Mouse (Mus musculus) heart, adult 11 months (tissue): ENCODE measurements around the gene Adipor1.
A peak's percentile ranks its signal among the peaks of the same experiment; 100 is the strongest.

Source experiments
- DNase-seq: peaks from one replicate; pipeline ENCODE4 v3.0.0; 2022

The Adipor1 gene

GRCm38 (mm10) chr1:134415168-134415831 lies at the start of gene Adipor1:
Gene Adipor1 (plus strand): TSS chr1:134415378.
- peak; percentile 100 for DNase-seq

- peak; percentile 58 for DNase-seq
Measured at GRCm38 (mm10) chr1:134365491-134365890, 49.7 kb upstream of the Adipor1 start.

- peak; percentile 85 for DNase-seq
Measured at GRCm38 (mm10) chr1:134368777-134369337, 46.3 kb upstream of the Adipor1 start.

- peak; percentile 78 for DNase-seq
Measured at GRCm38 (mm10) chr1:134374124-134374523, 41.1 kb upstream of the Adipor1 start.

GRCm38 (mm10) chr1:134381051-134381450 lies 34.1 kb upstream of the Adipor1 start:
- no peak for DNase-seq

GRCm38 (mm10) chr1:134381795-134382625 lies 33.2 kb upstream of the Adipor1 start:
- peak; percentile 93 for DNase-seq

- DNase-seq, result peak; percentile 96
Measured at GRCm38 (mm10) chr1:134384581-134384980, 30.6 kb upstream of the Adipor1 start.

GRCm38 (mm10) chr1:134385176-134385575 lies 30.0 kb upstream of the Adipor1 start:
- no peak for DNase-seq

GRCm38 (mm10) chr1:134385666-134386065 lies 29.5 kb upstream of the Adipor1 start, which contains the start of gene 4933406M09Rik:
Gene 4933406M09Rik (plus strand): TSS chr1:134385940.
- DNase-seq, result no peak

- no peak for DNase-seq
Measured at GRCm38 (mm10) chr1:134393827-134394226, 21.4 kb upstream of the Adipor1 start.

GRCm38 (mm10) chr1:134398210-134398609 lies 17.0 kb upstream of the Adipor1 start:
- peak; percentile 74 for DNase-seq

GRCm38 (mm10) chr1:134399735-134400134 lies 15.4 kb upstream of the Adipor1 start:
- no peak for DNase-seq

GRCm38 (mm10) chr1:134405509-134406413 lies 9.4 kb upstream of the Adipor1 start, which contains the start of gene Cyb5r1:
Gene Cyb5r1 (plus strand): TSS chr1:134405559.
- peak; percentile 99 for DNase-seq

- DNase-seq, result no peak
Measured at GRCm38 (mm10) chr1:134406414-134406771, 8.8 kb upstream of the Adipor1 start.

- no peak for DNase-seq
Measured at GRCm38 (mm10) chr1:134408080-134408479, 7.1 kb upstream of the Adipor1 start.

- peak; percentile 82 for DNase-seq
Measured at GRCm38 (mm10) chr1:134411706-134412629, 3.2 kb upstream of the Adipor1 start.

GRCm38 (mm10) chr1:134414038-134414437 lies 1.1 kb upstream of the Adipor1 start:
- no peak for DNase-seq

GRCm38 (mm10) chr1:134414501-134415167 lies 544 bp upstream of the Adipor1 start:
- no peak for DNase-seq

GRCm38 (mm10) chr1:134418414-134418975 lies 3.3 kb downstream of the Adipor1 start:
- peak; percentile 89 for DNase-seq

- DNase-seq, result no peak
Measured at GRCm38 (mm10) chr1:134419176-134419575, 4.0 kb downstream of the Adipor1 start.
